Mouse (Mus musculus): ENCODE measurements around the gene Rab34. TPM values are rescaled to one million over a fixed set of nuclear protein-coding genes. Genes with fewer than 3 reads are reported as not detected.
A peak's percentile ranks its signal among the peaks of the same experiment; 100 is the strongest.

The Rab34 gene
- total and polyA plus RNA-seq, 3 experiments, result 0.17 to 1.4 (median 0.50) TPM

- TF ChIP-seq BHLHE40 (IDR thresholded peaks at IDR 0.05; ENCODE audit: low read depth, low read length), result peak; percentile 89
Measured at GRCm38 (mm10) chr11:78182961-78183844, 5.0 kb upstream of the Rab34 start, which contains the start of gene Rpl23a (continued).

GRCm38 (mm10) chr11:78183884-78184514, 4.2 kb upstream of the Rab34 start:
- Histone ChIP-seq H3K4me3 (replicated peaks in 1 of 3; ENCODE audit: low read depth in 2 of 3, low read length in 2 of 3, poor library complexity in 1 of 3) (peak overlapping the region; percentile 45 to 96 (median 76)), H3K4me2 (ENCODE audit: insufficient read depth, low read depth, poor library complexity, severe bottlenecking) (peak overlapping the region; percentile 95), H3K9me3 (replicated peaks; ENCODE audit: low read length) (peaks cover under 1% of the 10 kb centered on the region), H3K9ac (ENCODE audit: insufficient read depth, low read depth) (peak overlapping the region; percentile 61), H3K36me3 (replicated peaks in 1 of 2; ENCODE audit: control insufficient read depth in 1 of 2, insufficient read depth in 1 of 2, low read length in 1 of 2) (peaks cover 26 to 36% of the 10 kb centered on the region in 2 experiments), H3K4me1 (ENCODE audit: control insufficient read depth in 1 of 2, insufficient read depth in 2 of 2) (peaks cover 13 to 38% of the 10 kb centered on the region in 2 experiments), H3K27me3 (replicated peaks) (no peaks in the 10 kb centered on the region), H3K27ac (ENCODE audit: insufficient read depth, low read depth) (no peak overlapping the region), H3K79me2 (replicated peaks; ENCODE audit: control insufficient read depth, extremely low read depth, insufficient read depth, poor library complexity, severe bottlenecking) (peaks cover 38% of the 10 kb centered on the region)
- dilution Hi-C loops (cut with MboI; ENCODE audit: extremely low pct_ligation_motif_present, extremely low pct_unique_long_range_greater_than_20kb, low sequenced_read_pairs) (no loop called here), in situ Hi-C loops (cut with MboI; ENCODE audit: low pct_ligation_motif_present, low pct_unique_long_range_greater_than_20kb, low sequenced_read_pairs) (no loop called here)
- peak; percentile 68 for DNase-seq (ENCODE audit: extremely low read depth)
- TF ChIP-seq SIN3A (IDR thresholded peaks at IDR 0.05; ENCODE audit: low read length) (no peak), E2F4 (IDR thresholded peaks at IDR 0.05; ENCODE audit: insufficient replicate concordance, low read depth, low read length) (no peak), RAD21 (IDR thresholded peaks at IDR 0.05; ENCODE audit: low read depth, low read length) (no peak), MEF2A (IDR thresholded peaks at IDR 0.05; ENCODE audit: borderline replicate concordance, low read depth, low read length) (0 out of 2 replicates have a peak, but pooled peaks have one; percentile 24), ZC3H11A (IDR thresholded peaks at IDR 0.05; ENCODE audit: low read depth, low read length) (no peak), JUND (conservative IDR thresholded peaks at IDR 0.05; ENCODE audit: low read depth, low read length) (peak; percentile 90), USF2 (conservative IDR thresholded peaks at IDR 0.05; ENCODE audit: low read depth, low read length) (0 out of 2 replicates have a peak, but pooled peaks have one; percentile 12), GABPA (IDR thresholded peaks at IDR 0.05; ENCODE audit: insufficient replicate concordance, low read depth, low read length) (no peak), PAX5 (IDR thresholded peaks at IDR 0.05; ENCODE audit: low read length) (no peak), USF1 (IDR thresholded peaks at IDR 0.05; ENCODE audit: low read depth, low read length) (peak; percentile 31; the same call in 1 of the 2 replicates), BHLHE40 (IDR thresholded peaks at IDR 0.05; ENCODE audit: low read depth, low read length) (peak; percentile 64), NRF1 (IDR thresholded peaks at IDR 0.05; ENCODE audit: low read depth, low read length) (no peak), SMC3 (IDR thresholded peaks at IDR 0.05; ENCODE audit: low read depth, low read length) (no peak), CHD2 (IDR thresholded peaks at IDR 0.05; ENCODE audit: low read length) (0 out of 2 replicates have a peak, but pooled peaks have one; percentile 17), IRF4 (IDR thresholded peaks at IDR 0.05; ENCODE audit: low read depth, low read length) (peak; percentile 95), UBTF (IDR thresholded peaks at IDR 0.05; ENCODE audit: low read depth, low read length) (no peak), MAZ (IDR thresholded peaks at IDR 0.05; ENCODE audit: low read depth, low read length) (no peak), MYC (IDR thresholded peaks at IDR 0.05; ENCODE audit: low read depth, low read length) (no peak), TBP (conservative IDR thresholded peaks at IDR 0.05; ENCODE audit: low read depth, low read length) (peak; percentile 40; the same call in 1 of the 2 replicates), CTCF (conservative IDR thresholded peaks at IDR 0.05 in 1 of 2, IDR thresholded peaks at IDR 0.05 in 1 of 2; ENCODE audit: low read depth in 2 of 2, low read length in 2 of 2) (0 out of 4 replicates have a peak, but pooled peaks of 1 of the 2 experiments have one; percentile 2), RCOR1 (conservative IDR thresholded peaks at IDR 0.05; ENCODE audit: low read depth, low read length) (no peak; the same call in none of the 2 replicates), ZMIZ1 (IDR thresholded peaks at IDR 0.05; ENCODE audit: low read depth, low read length) (no peak), NELFE (IDR thresholded peaks at IDR 0.05; ENCODE audit: low read depth, low read length) (no peak), KAT2A (IDR thresholded peaks at IDR 0.05; ENCODE audit: insufficient replicate concordance, low read length) (no peak), TCF12 (IDR thresholded peaks at IDR 0.05; ENCODE audit: low read depth, low read length) (no peak), HCFC1 (IDR thresholded peaks at IDR 0.05; ENCODE audit: low read depth, low read length) (no peak), MAX (IDR thresholded peaks at IDR 0.05; ENCODE audit: low read length) (no peak), MAFK (IDR thresholded peaks at IDR 0.05; ENCODE audit: insufficient replicate concordance, low read length) (no peak), ETS1 (conservative IDR thresholded peaks at IDR 0.05; ENCODE audit: low read depth, low read length) (peak; percentile 44; the same call in 1 of the 2 replicates), ZKSCAN1 (IDR thresholded peaks at IDR 0.05; ENCODE audit: borderline replicate concordance, low read depth, low read length) (no peak), POLR2A (IDR thresholded peaks at IDR 0.05; ENCODE audit: low read depth, low read length) (no peak), EP300 (IDR thresholded peaks at IDR 0.05; ENCODE audit: low read length) (peak; percentile 75), CHD1 (IDR thresholded peaks at IDR 0.05; ENCODE audit: low read depth, low read length) (no peak), MXI1 (IDR thresholded peaks at IDR 0.05; ENCODE audit: low read depth, low read length) (peak; percentile 74), ZNF384 (IDR thresholded peaks at IDR 0.05; ENCODE audit: low read depth, low read length) (no peak)
